Mouse (Mus musculus) activated CD4-positive, CD25-positive, alpha-beta regulatory T cell (primary cell): ENCODE data around the gene Lgr5. TPM values are rescaled to one million over a fixed set of nuclear protein-coding genes. Genes with fewer than 3 reads are reported as not detected.

ENCODE experiments used
- polyA plus RNA-seq, 2 experiments: library from polyadenylated mRNA; unstranded; fragments of 100-300 nt; shearing (Covaris generic); gene quantifications; one replicate each; pipeline ENCODE4 v1.2.1; 2017

Lgr5 gene
- under 1 TPM in 1 of 2 experiments, not detected in 1; 0.59 TPM for polyA plus RNA-seq

GRCm38 (mm10) chr10:115587301-115587969 lies at the start of gene Lgr5:
Gene Lgr5, minus strand, starts transcription at chr10:115587780.

GRCm38 (mm10) chr10:115569712-115570491 lies 17.7 kb downstream of the Lgr5 start, which contains the start of gene A930009A15Rik:
Gene A930009A15Rik, plus strand, starts transcription at chr10:115569986.

Other genes with a start within 250 kb of the Lgr5 start
- 10 to 100 TPM; 34.6 to 49.6 TPM for gene Tmem19, start 225.3 kb downstream of the Lgr5 start, polyA plus RNA-seq
- gene Thap2, start 203.3 kb downstream of the Lgr5 start, polyA plus RNA-seq = 10 to 100 TPM in 1 of 2 experiments, 1 to 10 TPM in 1; 8.5 to 10.3 TPM
- 10 to 100 TPM; 35.4 to 36.4 TPM for gene Zfc3h1, start 202.8 kb downstream of the Lgr5 start, polyA plus RNA-seq
- not detected for gene A930009A15Rik, start 17.8 kb downstream of the Lgr5 start, polyA plus RNA-seq
- gene Tspan8, start 229.1 kb upstream of the Lgr5 start, polyA plus RNA-seq = under 1 TPM in 1 of 2 experiments, not detected in 1; 0.20 TPM